Mouse (Mus musculus) testis, adult 2 months (tissue): ENCODE data around the gene Tmem47.

Source experiments
- CTCF ChIP-seq: fragments of 200-500 bp; IDR thresholded peaks from 2 replicates; pipeline ENCODE4 v1.5.1; 2012; ENCODE audit warnings: low read depth, mild to moderate bottlenecking, inconsistent platforms, low read length, moderate library complexity; ENCODE audit not compliant: control insufficient read depth, insufficient read depth, insufficient replicate concordance
- POLR2A ChIP-seq: fragments of 200-500 bp; IDR thresholded peaks from 2 replicates; pipeline ENCODE4 v1.6.1; 2012; ENCODE audit warnings: low read depth, mild to moderate bottlenecking, inconsistent platforms, low read length, moderate library complexity; ENCODE audit not compliant: control insufficient read depth

- TF ChIP-seq CTCF, result no peak
- no peak for TF ChIP-seq POLR2A
These were observed 435 bp downstream of the Tmem47 start for GRCm38 (mm10) chrX:81070804-81071461.
